Mouse (Mus musculus) urinary bladder, postnatal 25 days (tissue): Measurements from ENCODE around the gene Sec1.

ENCODE experiments used
- DNase-seq: peaks from one replicate; pipeline ENCODE4 v3.0.0; 2022; ENCODE audit warnings: low spot score

Gene Sec1

DNA sequence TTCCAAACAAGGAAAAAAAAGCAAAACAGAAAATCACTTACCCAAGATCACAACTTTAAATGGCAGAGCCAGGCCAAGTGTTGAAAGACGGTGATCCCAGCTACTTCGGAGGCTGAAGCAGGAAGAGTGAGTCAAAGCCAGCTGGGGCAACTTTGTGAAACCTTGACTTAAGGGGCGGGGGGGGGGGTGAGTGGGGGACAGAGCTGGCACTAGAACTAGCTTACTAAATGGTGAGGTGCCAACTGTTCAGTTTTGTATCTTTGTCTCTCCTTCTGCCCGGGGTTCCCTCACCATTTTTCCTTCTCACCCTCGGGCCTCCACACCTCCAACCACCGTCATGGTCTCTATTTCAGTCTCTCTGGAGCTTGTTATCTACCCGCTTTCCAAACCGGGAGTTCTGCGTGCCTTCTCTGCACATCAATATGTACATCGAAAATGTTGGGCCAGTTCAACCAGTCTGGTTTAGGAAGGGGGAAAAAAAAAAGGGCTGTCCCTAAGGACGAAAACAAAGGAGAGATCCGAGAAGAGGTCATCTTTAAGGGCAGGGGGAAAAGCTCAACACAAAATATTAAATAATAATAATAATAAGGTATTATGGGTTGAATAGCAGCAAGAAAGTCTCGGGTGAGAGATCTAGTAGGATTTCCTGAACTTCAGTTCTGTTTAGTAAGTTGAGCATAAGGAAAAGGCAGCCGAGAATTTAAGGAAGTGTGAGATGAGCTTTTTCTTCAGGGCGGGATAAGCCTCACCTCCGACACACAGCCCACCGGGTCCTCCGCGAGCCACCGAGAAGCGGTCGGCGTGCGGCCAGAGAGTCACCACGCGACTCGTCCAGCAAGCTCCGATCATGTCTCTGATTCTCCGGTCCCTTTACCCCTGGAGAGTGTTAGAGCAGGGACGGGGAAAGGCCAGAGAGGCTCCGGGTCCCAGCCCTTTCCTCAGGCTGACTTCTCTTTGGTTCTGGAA lies 23.0 kb upstream of the Sec1 start:
- no peak for DNase-seq

- DNase-seq: no peak
Observed at GRCm38 (mm10) chr7:45716460-45716857, 22.3 kb upstream of the Sec1 start.

DNA sequence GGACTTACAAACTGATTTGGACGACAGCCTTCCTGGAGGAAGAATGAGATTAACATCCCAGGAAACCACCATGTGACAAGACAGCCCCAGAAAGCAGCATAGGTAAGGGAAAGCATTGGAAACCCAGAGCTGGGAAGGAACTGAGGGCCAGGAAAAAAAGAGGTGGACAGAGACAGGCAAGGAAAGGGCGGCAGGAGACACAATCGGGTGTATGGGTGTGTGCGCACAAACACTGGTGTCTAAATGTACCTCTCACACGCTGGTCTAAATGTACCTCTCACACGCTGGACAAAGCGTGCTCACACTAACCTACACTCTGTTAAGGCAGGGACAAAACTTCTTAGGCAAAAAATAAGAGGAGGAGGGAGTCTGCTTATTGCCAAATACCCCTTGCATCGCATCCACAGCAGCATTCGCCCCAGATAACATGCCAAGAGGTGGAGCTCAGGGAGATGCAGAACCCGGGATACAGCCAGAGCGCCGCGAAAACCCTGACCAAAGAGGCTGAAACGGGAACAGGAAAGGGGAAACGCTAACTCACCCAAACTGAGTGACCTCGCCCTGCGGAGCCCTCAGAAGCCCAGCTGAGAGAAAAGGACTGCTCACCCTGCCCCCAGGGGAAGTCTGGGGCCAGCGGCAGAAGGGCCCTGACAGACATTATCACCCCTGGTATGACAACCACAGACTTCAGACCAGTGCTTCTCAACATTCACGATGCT lies 21.7 kb upstream of the Sec1 start:
- no peak for DNase-seq

- DNase-seq: peak; percentile 93
Observed at GRCm38 (mm10) chr7:45715090-45715708, 21.0 kb upstream of the Sec1 start, which contains the start of gene Rpl18. Gene Rpl18, plus strand, starts transcription at chr7:45715457.

DNA sequence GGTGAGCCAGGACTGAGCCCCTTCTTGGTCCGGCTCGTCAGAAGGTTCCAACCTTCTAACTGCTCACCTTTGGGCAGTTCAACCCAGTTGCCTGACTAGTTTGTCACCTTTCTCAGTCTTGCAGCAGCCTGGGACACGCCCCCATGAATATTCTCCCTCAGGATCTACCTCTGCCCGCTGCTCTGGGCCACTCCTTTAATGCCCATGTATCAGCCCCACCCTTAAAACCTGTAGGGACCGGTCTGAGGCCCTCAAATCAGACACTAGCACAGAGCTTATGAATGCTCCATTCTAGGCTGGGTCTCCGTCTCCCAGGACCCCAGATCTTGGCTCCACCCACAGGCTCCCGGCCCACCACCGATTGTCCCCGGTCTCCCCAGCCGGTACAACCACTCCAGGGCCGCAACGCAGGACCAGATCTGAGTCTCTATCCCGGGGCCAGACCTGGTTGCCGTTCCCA lies 20.5 kb upstream of the Sec1 start:
- DNase-seq: no peak

GRCm38 (mm10) chr7:45713881-45714520 lies 19.8 kb upstream of the Sec1 start:
- DNase-seq: no peak

GRCm38 (mm10) chr7:45713396-45713795 lies 19.2 kb upstream of the Sec1 start:
- no peak for DNase-seq

- DNase-seq: no peak
Observed at GRCm38 (mm10) chr7:45712022-45712757, 18.0 kb upstream of the Sec1 start.

DNA sequence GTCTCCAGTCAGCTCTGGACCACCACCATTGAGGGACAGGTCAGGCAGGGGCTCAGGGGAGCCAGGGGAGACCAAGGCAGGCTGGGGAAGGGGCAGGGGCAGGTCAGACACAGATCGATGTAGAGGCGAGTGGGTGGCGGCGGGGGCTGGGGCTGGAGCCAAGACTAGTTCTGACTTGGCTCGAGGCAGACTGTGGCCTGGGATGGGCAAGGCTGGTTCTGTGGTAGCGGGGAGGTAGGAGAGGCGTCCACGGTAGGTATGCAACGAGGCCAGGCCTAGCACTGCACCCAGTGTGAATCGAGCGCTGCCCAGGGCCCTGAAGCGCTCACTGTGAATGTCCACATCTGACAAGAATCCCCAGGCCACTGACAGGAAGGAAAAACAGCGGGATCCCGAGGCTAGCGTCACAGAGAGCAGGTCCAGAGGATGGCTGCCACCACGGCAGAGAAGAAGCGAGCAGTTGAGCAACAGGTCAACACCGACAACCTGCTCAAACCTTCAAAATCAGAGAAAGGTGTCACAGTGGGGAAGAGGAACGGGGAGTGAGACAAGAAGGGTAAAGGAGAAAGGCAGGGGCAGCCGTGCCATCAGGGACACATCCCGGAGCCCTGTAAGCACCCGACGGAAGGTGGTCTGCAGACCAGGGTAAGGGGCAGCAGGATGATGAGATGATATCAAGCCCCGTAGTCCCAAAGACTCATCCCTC lies 17.3 kb upstream of the Sec1 start:
- DNase-seq: no peak

DNA sequence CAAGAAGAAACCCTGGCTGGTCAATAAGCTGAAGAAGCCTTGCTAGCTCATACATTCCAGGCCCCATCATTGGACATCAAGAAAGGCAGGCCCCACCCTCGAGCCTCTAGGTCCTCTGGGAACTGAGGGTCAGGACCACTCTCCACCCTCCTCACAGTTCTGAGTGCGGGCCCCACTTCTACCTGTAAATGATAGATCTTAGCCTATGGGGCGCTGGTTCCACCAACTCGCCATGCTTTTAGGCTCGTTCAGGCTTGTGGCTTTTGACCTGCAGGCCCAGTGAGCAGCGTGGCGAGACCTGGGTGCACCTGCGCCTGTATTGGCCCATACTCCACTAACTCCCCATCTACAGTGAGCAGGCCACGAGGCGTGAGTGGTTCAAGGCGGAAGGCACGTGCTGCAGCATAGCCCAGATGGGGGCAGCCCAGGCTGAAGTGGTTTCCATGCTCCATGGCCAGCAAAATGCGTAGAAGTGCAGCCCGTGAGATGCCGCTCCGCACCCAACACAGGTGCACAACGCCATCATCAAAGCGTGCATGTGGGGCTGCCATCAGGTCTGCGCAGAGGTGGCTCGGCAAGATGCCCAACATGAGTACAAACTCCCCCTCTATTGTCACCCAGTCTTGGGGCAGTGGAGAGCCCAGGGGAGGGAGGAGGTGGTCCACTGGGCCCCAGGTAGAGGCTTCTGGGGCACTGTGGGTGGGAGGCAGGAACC lies 16.4 kb upstream of the Sec1 start:
- no peak for DNase-seq

DNA sequence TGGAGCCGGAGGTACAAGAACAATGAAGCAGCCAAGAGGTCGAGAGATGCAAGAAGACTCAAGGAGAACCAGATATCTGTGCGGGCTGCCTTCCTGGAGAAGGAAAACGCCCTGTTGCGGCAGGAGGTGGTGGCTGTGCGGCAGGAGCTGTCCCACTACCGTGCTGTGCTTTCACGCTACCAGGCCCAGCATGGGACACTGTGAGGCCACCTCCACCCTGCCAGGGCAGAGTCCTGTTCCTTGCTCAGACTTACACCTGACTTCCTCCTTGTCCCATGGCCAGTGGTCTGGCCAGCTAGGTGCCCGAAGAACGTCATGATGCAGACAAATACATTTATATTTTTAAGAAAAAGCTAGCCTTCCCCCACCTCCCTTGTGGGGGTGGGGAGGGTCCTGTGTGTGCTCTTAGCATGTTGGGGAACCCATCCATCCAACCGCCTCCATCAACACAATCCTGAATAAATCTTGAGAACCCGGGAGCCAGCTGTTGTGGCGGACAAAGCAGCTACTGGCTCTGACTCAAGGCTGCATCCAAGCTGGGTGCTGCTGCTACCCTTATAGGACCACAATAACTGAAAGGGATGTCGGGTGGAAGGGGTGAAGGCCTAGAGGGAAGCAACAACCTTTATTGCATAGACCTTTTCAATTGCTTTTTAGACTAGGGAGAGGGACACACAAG lies 15.6 kb upstream of the Sec1 start:
- DNase-seq: no peak

DNA sequence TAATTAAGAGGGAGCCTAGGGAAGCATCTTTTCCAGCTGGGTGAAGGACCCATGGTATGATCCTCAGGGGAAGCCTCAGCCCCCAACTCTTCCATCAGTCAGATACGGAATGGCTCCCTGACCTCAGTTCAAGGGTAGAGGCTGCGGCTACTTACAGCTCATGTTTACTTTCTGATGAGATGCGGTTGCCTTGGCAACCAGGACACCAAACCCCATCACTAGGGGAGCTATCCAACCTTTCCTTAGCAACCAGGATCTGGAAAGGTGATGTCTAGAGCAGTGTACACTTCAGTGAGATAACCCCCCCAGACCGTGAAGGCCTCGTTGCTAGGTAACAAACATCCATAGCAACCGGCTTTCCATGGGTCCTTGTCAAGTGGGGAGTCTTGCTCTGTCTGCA lies 14.8 kb upstream of the Sec1 start:
- DNase-seq: no peak

GRCm38 (mm10) chr7:45708221-45708761 lies 14.1 kb upstream of the Sec1 start:
- DNase-seq: no peak

- peak; percentile 97 for DNase-seq
Observed at GRCm38 (mm10) chr7:45707375-45707967, 13.3 kb upstream of the Sec1 start.

DNA sequence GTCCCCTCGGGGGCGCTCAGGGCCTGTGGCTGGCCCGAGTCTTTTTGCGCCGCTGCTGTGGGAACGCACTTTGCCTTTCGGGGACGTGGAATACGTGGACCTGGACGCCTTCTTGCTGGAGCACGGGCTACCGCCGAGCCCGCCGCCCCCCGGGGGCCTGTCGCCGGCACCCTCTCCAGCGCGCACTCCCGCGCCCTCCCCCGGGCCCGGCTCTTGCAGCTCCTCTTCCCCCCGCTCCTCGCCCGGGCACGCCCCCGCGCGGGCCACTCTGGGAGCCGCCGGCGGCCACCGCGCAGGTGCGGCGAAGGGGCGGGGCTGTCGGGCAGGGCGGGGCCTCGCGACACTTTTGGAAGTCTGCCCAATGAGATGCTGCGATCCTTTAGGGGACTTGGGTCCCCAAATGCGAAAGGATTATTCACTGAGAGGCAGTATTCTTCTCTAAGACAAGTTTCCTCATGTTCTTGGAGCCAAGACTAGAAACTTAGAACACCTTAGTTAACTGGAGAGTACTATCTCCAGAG lies 12.6 kb upstream of the Sec1 start:
- DNase-seq: peak; percentile 93

DNA sequence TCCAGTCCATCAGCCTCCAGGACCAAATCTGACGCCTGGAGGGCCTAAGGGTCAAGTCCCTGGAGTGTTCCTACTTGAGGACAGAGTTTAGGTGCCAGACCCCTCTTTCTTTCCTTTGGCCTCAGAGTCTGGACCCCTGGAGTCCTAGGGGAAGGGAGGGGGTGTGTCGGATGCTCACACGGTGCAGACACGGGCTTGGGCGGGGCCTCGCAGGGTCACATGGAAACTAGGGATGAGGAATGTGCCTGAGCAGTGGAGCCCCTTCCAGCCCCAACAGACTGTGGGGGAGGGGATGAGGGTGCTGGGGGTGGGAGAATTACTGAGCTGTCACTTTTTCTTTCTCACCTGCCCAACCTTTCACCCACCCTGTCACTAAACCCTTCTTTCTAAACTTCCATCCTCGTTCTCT lies 11.7 kb upstream of the Sec1 start:
- peak; percentile 77 for DNase-seq

- DNase-seq: no peak
Observed at GRCm38 (mm10) chr7:45705443-45705864, 11.3 kb upstream of the Sec1 start.

- peak; percentile 91 for DNase-seq
Observed at GRCm38 (mm10) chr7:45704730-45705442, 10.7 kb upstream of the Sec1 start, which contains the start of gene Dbp. Gene Dbp, plus strand, starts transcription at chr7:45705088.
